Mouse (Mus musculus): ENCODE results near the gene Gm28051. TPM values are rescaled to one million over a fixed set of nuclear protein-coding genes. Genes with fewer than 3 reads are reported as not detected.

The Gm28051 gene
- total and polyA plus RNA-seq, 3 experiments: not detected

DNA sequence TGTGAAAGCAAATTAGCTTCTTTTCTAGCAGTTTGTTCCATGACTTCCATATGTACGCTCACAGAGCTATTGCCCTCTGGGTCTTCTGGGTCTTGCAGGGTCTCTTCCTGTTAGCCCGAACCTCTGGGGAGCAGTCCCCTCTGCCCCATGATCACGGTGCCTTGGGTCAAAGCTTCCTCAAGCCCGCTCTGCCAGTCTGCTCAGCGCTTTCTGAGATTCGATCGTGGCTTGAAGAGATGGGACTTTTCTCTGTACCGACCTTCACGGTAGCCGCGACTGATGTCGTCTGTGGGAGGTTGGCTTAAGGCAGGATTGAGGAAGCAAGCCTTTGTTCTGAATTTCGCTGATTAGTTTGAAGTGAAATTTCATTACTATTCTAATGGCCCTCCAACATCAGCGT, 18.5 kb upstream of the Gm28051 start:
- Histone ChIP-seq H3K79me2 (ENCODE audit: control insufficient read depth, insufficient read depth, low read length, poor library complexity) (no peaks in the 10 kb centered on the region), H3K4me3 (ENCODE audit: control insufficient read depth in 1 of 2, insufficient read depth in 1 of 2, low read depth in 2 of 2, low read length in 2 of 2) (no peak overlapping the region), H3K36me3 (ENCODE audit: control insufficient read depth in 1 of 2, insufficient read depth in 2 of 2, low read length in 2 of 2) (peaks cover 0 to 13% of the 10 kb centered on the region in 2 experiments; a peak in 2 of 4 replicates), H3K27ac (ENCODE audit: control insufficient read depth, low read depth, low read length) (no peak overlapping the region), H3K27me3 (ENCODE audit: control insufficient read depth in 1 of 2, insufficient read depth in 2 of 2, low read length in 2 of 2) (no peaks in the 10 kb centered on the region), H3K9ac (ENCODE audit: control insufficient read depth, low read depth, low read length, poor library complexity, severe bottlenecking) (no peak overlapping the region), H3K9me3 (replicated peaks; ENCODE audit: insufficient read depth, low read length) (no peaks in the 10 kb centered on the region), H3K4me1 (ENCODE audit: control insufficient read depth in 1 of 2, insufficient read depth in 2 of 2, low read length in 2 of 2) (no peaks in the 10 kb centered on the region)
- no peak for DNase-seq (ENCODE audit: low read depth, low spot score)
- no peak for TF ChIP-seq E2F4 (IDR thresholded peaks at IDR 0.05; ENCODE audit: borderline replicate concordance, low read depth, low read length)
- no peak for TF ChIP-seq CHD2 (IDR thresholded peaks at IDR 0.05; ENCODE audit: low read length)
- no peak for TF ChIP-seq ETS1 (IDR thresholded peaks at IDR 0.05; ENCODE audit: low read depth, low read length)
- no peak for TF ChIP-seq TAL1 (IDR thresholded peaks at IDR 0.05; ENCODE audit: low read length)
- TF ChIP-seq SMC3 (IDR thresholded peaks at IDR 0.05; ENCODE audit: low read depth, low read length): no peak
- no peak for TF ChIP-seq MAZ (IDR thresholded peaks at IDR 0.05; ENCODE audit: low read depth, low read length)
- no peak for TF ChIP-seq CTCF (IDR thresholded peaks at IDR 0.05 in 2 of 3, conservative IDR thresholded peaks at IDR 0.05 in 1 of 3; ENCODE audit: control insufficient read depth in 1 of 3, insufficient read depth in 1 of 3, low read depth in 2 of 3, low read length in 3 of 3, poor library complexity in 1 of 3, severe bottlenecking in 1 of 3)
- TF ChIP-seq MAX (IDR thresholded peaks at IDR 0.05; ENCODE audit: low read length): no peak
- TF ChIP-seq POLR2A (IDR thresholded peaks at IDR 0.05; ENCODE audit: control insufficient read depth in 1 of 2, insufficient read depth in 1 of 2, low read depth in 1 of 2, low read length in 2 of 2, poor library complexity in 1 of 2): no peak
- no peak for TF ChIP-seq BHLHE40 (IDR thresholded peaks at IDR 0.05; ENCODE audit: borderline replicate concordance, low read depth, low read length)
- no peak for TF ChIP-seq ZC3H11A (IDR thresholded peaks at IDR 0.05; ENCODE audit: low read depth, low read length)
- no peak for TF ChIP-seq GABPA (IDR thresholded peaks at IDR 0.05; ENCODE audit: low read depth, low read length)
- no peak for TF ChIP-seq GATA1 (IDR thresholded peaks at IDR 0.05; ENCODE audit: low read depth, low read length)
- TF ChIP-seq USF2 (IDR thresholded peaks at IDR 0.05; ENCODE audit: borderline replicate concordance in 1 of 2, insufficient read depth in 1 of 2, low read depth in 1 of 2, low read length in 2 of 2): no peak
- no peak for TF ChIP-seq MYC (IDR thresholded peaks at IDR 0.05; ENCODE audit: low read depth, low read length)
- no peak for TF ChIP-seq RAD21 (IDR thresholded peaks at IDR 0.05; ENCODE audit: low read depth, low read length)

DNA sequence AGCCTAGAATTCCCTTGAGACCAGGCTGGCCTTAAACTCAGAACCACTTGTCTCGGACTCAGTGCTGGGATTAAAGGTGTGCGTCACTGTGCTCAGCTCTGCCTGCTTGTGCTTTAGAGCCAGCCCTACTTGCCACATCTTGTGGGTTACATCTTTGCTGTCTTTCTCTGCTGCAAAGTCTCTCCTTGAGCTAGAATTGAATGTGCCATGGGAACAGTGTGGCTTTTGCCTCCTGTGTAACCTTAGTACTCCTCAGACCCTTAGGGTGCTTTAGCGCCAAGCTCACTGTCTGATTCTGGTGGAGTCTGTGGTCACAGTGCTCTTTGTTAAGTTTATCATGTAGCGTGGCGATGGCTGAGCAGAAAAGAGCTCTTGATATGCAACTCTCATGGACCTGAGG, 15.1 kb upstream of the Gm28051 start:
- TF ChIP-seq SMC3 (IDR thresholded peaks at IDR 0.05; ENCODE audit: low read depth, low read length): no peak
- no peak for TF ChIP-seq ELF1 (IDR thresholded peaks at IDR 0.05; ENCODE audit: low read depth, low read length)
- TF ChIP-seq NELFE (IDR thresholded peaks at IDR 0.05; ENCODE audit: low read depth, low read length): no peak
- TF ChIP-seq KAT2A (conservative IDR thresholded peaks at IDR 0.05; ENCODE audit: low read depth, low read length): no peak
- TF ChIP-seq RAD21 (IDR thresholded peaks at IDR 0.05; ENCODE audit: low read depth, low read length): no peak
- no peak for TF ChIP-seq MYB (IDR thresholded peaks at IDR 0.05; ENCODE audit: low read depth, low read length)
- TF ChIP-seq RCOR1 (IDR thresholded peaks at IDR 0.05; ENCODE audit: low read depth, low read length): no peak
- no peak for TF ChIP-seq BHLHE40 (IDR thresholded peaks at IDR 0.05; ENCODE audit: borderline replicate concordance, low read depth, low read length)
- TF ChIP-seq UBTF (IDR thresholded peaks at IDR 0.05; ENCODE audit: borderline replicate concordance, insufficient read depth, low read depth, low read length): no peak
- TF ChIP-seq MAFK (IDR thresholded peaks at IDR 0.05; ENCODE audit: borderline replicate concordance, low read depth, low read length): no peak
- Histone ChIP-seq H3K9me3 (replicated peaks; ENCODE audit: insufficient read depth, low read length) (no peaks in the 10 kb centered on the region), H3K36me3 (ENCODE audit: control insufficient read depth in 1 of 2, insufficient read depth in 2 of 2, low read length in 2 of 2) (peaks cover 0 to 34% of the 10 kb centered on the region in 2 experiments; a peak in 2 of 4 replicates), H3K4me1 (ENCODE audit: control insufficient read depth in 1 of 2, insufficient read depth in 2 of 2, low read length in 2 of 2) (no peaks in the 10 kb centered on the region), H3K79me2 (ENCODE audit: control insufficient read depth, insufficient read depth, low read length, poor library complexity) (no peaks in the 10 kb centered on the region), H3K4me3 (ENCODE audit: control insufficient read depth in 1 of 2, insufficient read depth in 1 of 2, low read depth in 2 of 2, low read length in 2 of 2) (no peak overlapping the region), H3K27ac (ENCODE audit: control insufficient read depth, low read depth, low read length) (no peak overlapping the region), H3K27me3 (ENCODE audit: control insufficient read depth in 1 of 2, insufficient read depth in 2 of 2, low read length in 2 of 2) (no peaks in the 10 kb centered on the region), H3K9ac (ENCODE audit: control insufficient read depth, low read depth, low read length, poor library complexity, severe bottlenecking) (no peak overlapping the region)
- no peak for DNase-seq (ENCODE audit: low read depth, low spot score)
